Mouse (Mus musculus) forebrain, embryonic 11.5 days (tissue): ENCODE measurements around the gene Nol4l. TPM values are rescaled to one million over a fixed set of nuclear protein-coding genes. Genes with fewer than 3 reads are reported as not detected.

Source experiments
- ATAC-seq: fragments of 200-750 bp; cut with Nextera tagmentation; replicated peaks from 2 replicates; pipeline ENCODE4 v1.8.0; 2017; ENCODE audit warnings: moderate TSS enrichment; ENCODE audit not compliant: low FRiP score
- DNase-seq: peaks from one replicate; pipeline ENCODE4 v3.0.0-alpha.2; 2017; ENCODE audit warnings: low spot score
- H3K27ac ChIP-seq: fragments of 300-500 bp; sonication (generic); 2 replicates; pipeline ENCODE4 v1.5.1; 2014; ENCODE audit warnings: low read depth, low read length
- H3K27me3 ChIP-seq: fragments of 300-500 bp; sonication (generic); 2 replicates; pipeline ENCODE4 v1.6.1; 2014; ENCODE audit warnings: mild to moderate bottlenecking, low read length, mixed read lengths; ENCODE audit not compliant: control insufficient read depth, insufficient read depth
- H3K36me3 ChIP-seq: fragments of 300-500 bp; sonication (generic); 2 replicates; pipeline ENCODE4 v1.6.1; 2014; ENCODE audit warnings: mild to moderate bottlenecking, low read length, moderate library complexity, mixed read lengths; ENCODE audit not compliant: control insufficient read depth, insufficient read depth
- H3K4me1 ChIP-seq: fragments of 300-500 bp; sonication (generic); replicated peaks from 2 replicates; pipeline ENCODE4 v1.6.1; 2014; ENCODE audit warnings: low read length, mixed read lengths; ENCODE audit not compliant: control insufficient read depth, insufficient read depth
- H3K4me2 ChIP-seq: fragments of 300-500 bp; sonication (generic); 2 replicates; pipeline ENCODE4 v1.6.1; 2014; ENCODE audit warnings: low read depth, mild to moderate bottlenecking, low read length, moderate library complexity, mixed read lengths; ENCODE audit not compliant: severe bottlenecking
- H3K4me3 ChIP-seq: fragments of 300-500 bp; sonication (generic); 2 replicates; pipeline ENCODE4 v1.5.1; 2014; ENCODE audit warnings: low read depth, low read length
- H3K9ac ChIP-seq: fragments of 300-500 bp; sonication (generic); 2 replicates; pipeline ENCODE4 v1.6.1; 2014; ENCODE audit warnings: low read length
- H3K9me3 ChIP-seq: fragments of 300-500 bp; sonication (generic); 2 replicates; pipeline ENCODE4 v1.6.1; 2016; ENCODE audit warnings: low read length, mixed read lengths; ENCODE audit not compliant: control insufficient read depth
- WGBS: fragments of 180-500 bp; shearing (Covaris S2); extraction: QIAGEN DNeasy Blood & Tissue Kit; methylation state at CpG from one replicate; pipeline ENCODE4 v1.1.7; 2014; 5-methylcytosine and 5-hydroxymethylcytosine counted together
- polyA plus RNA-seq: library from polyadenylated mRNA; unstranded; fragments of >200 nt; fragmentation: Nextera tagmentation; extraction: Ambion mirVana; gene quantifications from 2 replicates; pipeline ENCODE4 v1.2.1, GENCODE M21; 2014

Gene Nol4l
- polyA plus RNA-seq, 1 experiment from 2014 or later: 25.6 TPM

- ATAC-seq: no peak
- no peak for DNase-seq
- 56% methylated on average over 4 of the region's 4 CpGs for WGBS
- Histone ChIP-seq H3K27me3 (no peaks in the 10 kb centered on the region; the same call in 1 of the 2 replicates), H3K4me1 (no peaks in the 10 kb centered on the region; the same call in 1 of the 2 replicates), H3K9me3 (no peaks in the 10 kb centered on the region), H3K4me3 (no peak overlapping the region), H3K4me2 (no peak overlapping the region), H3K27ac (no peak overlapping the region), H3K36me3 (no peaks in the 10 kb centered on the region), H3K9ac (no peak overlapping the region)
Observed at GRCm38 (mm10) chr2:153475114-153476112, 54.4 kb downstream of the Nol4l start.

DNA sequence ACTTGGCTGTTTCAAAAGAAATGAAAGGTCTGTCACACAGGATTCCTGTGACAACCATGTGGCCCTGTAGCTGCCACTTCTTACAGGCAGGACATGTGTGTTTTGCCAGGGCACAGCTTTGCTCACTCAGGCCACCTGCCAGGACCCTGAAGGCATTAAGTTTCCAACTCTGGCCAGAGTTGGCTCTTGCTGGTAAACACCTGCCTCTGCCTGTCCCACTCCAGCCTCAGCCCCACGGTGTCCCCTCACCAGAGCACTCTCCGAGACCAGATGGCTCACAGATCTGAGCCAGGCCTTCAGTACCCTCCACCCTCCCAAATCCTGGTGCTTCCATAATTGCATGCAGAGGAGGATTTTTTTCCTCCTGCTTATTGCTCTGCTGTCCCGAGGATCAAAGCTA is 58.8 kb downstream of the Nol4l start:
- Histone ChIP-seq H3K27ac (no peak overlapping the region), H3K4me3 (no peak overlapping the region), H3K4me2 (no peak overlapping the region), H3K36me3 (no peaks in the 10 kb centered on the region), H3K9ac (no peak overlapping the region), H3K27me3 (no peaks in the 10 kb centered on the region), H3K9me3 (no peaks in the 10 kb centered on the region), H3K4me1 (peaks cover 3% of the 10 kb centered on the region; the same call in 1 of the 2 replicates)
- DNase-seq (no peak), ATAC-seq (no peak)
- 61% methylated on average over 3 of the region's 3 CpGs for WGBS

GRCm38 (mm10) chr2:153469764-153470163 is 60.0 kb downstream of the Nol4l start:
- WGBS: 43% methylated on average over 4 of the region's 4 CpGs
- no peak for DNase-seq
- no peak overlapping the region for H3K27ac ChIP-seq

DNA sequence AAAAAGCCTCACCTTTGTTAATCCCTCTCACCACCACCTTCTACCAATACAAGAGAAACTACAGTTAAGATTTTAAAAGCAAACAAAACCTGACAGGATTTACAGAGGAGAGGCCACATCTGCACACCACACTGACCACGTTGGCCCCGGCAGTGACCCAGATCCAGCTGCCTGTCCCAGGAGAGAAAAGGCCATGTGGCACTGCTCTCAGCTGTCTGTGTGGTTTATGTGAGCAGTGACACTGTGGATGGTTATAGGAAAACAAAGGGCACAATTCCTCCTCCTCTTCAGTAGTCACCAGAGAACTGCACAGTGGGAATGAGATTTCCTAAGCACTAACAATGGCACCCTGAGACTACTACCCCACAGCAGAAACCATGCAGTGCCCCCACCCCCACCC is 60.5 kb downstream of the Nol4l start:
- 51% methylated on average over 2 of the region's 2 CpGs for WGBS
- H3K4me1 ChIP-seq: 0 out of 2 replicates have a peak, but pooled peaks cover 3% of the 10 kb centered on the region
- H3K4me2 ChIP-seq: no peak overlapping the region
- ATAC-seq: no peak
- H3K36me3 ChIP-seq: no peaks in the 10 kb centered on the region
- no peak overlapping the region for H3K9ac ChIP-seq
- H3K27ac ChIP-seq: no peak overlapping the region
- no peak for DNase-seq
- H3K9me3 ChIP-seq: no peaks in the 10 kb centered on the region
- no peak overlapping the region for H3K4me3 ChIP-seq
- no peaks in the 10 kb centered on the region for H3K27me3 ChIP-seq

More at GRCm38 (mm10) chr2:153469764-153470163, 60.0 kb downstream of the Nol4l start:
- ATAC-seq: no peak
- no peak overlapping the region for H3K4me3 ChIP-seq
- 0 out of 2 replicates have a peak, but pooled peaks cover 3% of the 10 kb centered on the region for H3K4me1 ChIP-seq
- H3K9ac ChIP-seq: no peak overlapping the region
- H3K27me3 ChIP-seq: no peaks in the 10 kb centered on the region
- H3K9me3 ChIP-seq: no peaks in the 10 kb centered on the region
- no peak overlapping the region for H3K4me2 ChIP-seq
- H3K36me3 ChIP-seq: no peaks in the 10 kb centered on the region

DNA sequence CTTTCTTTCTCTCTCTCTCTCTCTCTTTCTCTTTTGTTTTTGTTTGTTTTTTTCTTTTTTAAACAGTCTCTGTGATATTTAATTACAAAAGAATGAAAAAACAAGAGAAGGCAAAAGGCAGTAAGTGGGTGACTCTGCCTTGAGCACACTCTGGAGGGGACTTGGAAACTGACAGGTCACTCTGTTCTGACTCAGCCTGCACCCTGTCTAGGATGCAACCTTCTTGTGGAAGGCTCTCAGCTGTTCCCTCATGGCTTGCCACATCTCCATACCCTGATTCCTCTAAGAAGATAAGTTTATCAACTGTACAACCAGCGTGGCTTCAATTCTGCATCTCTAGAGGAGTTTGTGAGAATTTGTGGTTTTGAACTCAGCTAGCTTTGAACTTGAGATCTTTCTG is 62.4 kb downstream of the Nol4l start:
- Histone ChIP-seq H3K27ac (no peak overlapping the region), H3K4me1 (0 out of 2 replicates have a peak, but pooled peaks cover 3% of the 10 kb centered on the region), H3K27me3 (no peaks in the 10 kb centered on the region), H3K4me2 (no peak overlapping the region), H3K36me3 (no peaks in the 10 kb centered on the region), H3K9ac (no peak overlapping the region), H3K4me3 (no peak overlapping the region), H3K9me3 (no peaks in the 10 kb centered on the region)
- WGBS: 83% methylated on average over 1 of the region's 1 CpGs
- DNase-seq: no peak
- no peak for ATAC-seq

DNA sequence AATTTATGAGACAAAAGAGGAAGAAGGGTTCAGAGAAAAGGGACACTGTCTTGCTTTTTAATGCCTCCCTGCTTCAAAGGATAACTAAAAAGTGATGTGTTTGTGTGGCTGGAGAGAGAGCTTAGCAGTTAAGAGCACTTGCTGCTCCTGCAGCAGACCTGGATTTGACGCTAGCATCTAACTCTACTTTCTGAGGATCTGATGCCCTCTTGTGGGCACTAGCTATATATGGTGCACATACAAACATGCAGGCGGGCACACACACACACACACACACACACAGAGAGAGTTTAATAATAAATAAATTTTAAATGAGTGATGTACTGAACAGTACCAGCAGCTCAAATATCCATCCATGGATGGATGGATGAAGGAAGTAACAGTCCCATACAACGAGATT is 66.5 kb downstream of the Nol4l start:
- H3K27me3 ChIP-seq: no peaks in the 10 kb centered on the region
- no peak overlapping the region for H3K27ac ChIP-seq
- H3K4me2 ChIP-seq: no peak overlapping the region
- H3K4me3 ChIP-seq: no peak overlapping the region
- no peak for ATAC-seq
- peaks cover under 1% of the 10 kb centered on the region; the same call in 1 of the 2 replicates for H3K4me1 ChIP-seq
- 79% methylated on average over 3 of the region's 3 CpGs for WGBS
- H3K36me3 ChIP-seq: no peaks in the 10 kb centered on the region
- DNase-seq: no peak
- no peaks in the 10 kb centered on the region for H3K9me3 ChIP-seq
- H3K9ac ChIP-seq: no peak overlapping the region

GRCm38 (mm10) chr2:153458022-153458441 is 71.7 kb downstream of the Nol4l start:
- Histone ChIP-seq H3K36me3 (no peaks in the 10 kb centered on the region), H3K9ac (no peak overlapping the region; the same call in 1 of the 2 replicates), H3K27ac (peak overlapping the region; percentile 50; the same call in 1 of the 2 replicates), H3K27me3 (no peaks in the 10 kb centered on the region), H3K4me3 (no peak overlapping the region), H3K4me1 (peaks cover 13% of the 10 kb centered on the region), H3K4me2 (no peak overlapping the region), H3K9me3 (no peaks in the 10 kb centered on the region)
- ATAC-seq (no peak), DNase-seq (no peak)
- 48% methylated on average over 3 of the region's 3 CpGs for WGBS

GRCm38 (mm10) chr2:153457467-153457866 is 72.3 kb downstream of the Nol4l start:
- Histone ChIP-seq H3K4me2 (no peak overlapping the region), H3K9ac (no peak overlapping the region), H3K27ac (peak overlapping the region; percentile 50), H3K27me3 (no peaks in the 10 kb centered on the region), H3K4me3 (no peak overlapping the region), H3K9me3 (no peaks in the 10 kb centered on the region), H3K36me3 (no peaks in the 10 kb centered on the region), H3K4me1 (peaks cover 13% of the 10 kb centered on the region)
- DNase-seq: peak; percentile 70
- peak; percentile 60 for ATAC-seq
- WGBS: 12% methylated on average over 4 of the region's 4 CpGs
